Mouse (Mus musculus): ENCODE results near the gene Eps8l1. TPM values are rescaled to one million over a fixed set of nuclear protein-coding genes. Genes with fewer than 3 reads are reported as not detected.

The Eps8l1 gene
- total and polyA plus RNA-seq, 3 experiments, result 0.11 TPM; not detected in 2

- no peaks in the 10 kb centered on the region for H3K9me3 ChIP-seq (replicated peaks)
- H3K4me3 ChIP-seq (ENCODE audit: low read depth, low read length), result no peak overlapping the region
- peaks cover 27% of the 10 kb centered on the region for H3K4me1 ChIP-seq (ENCODE audit: insufficient read depth, low read depth, low read length)
- ATAC-seq (ENCODE audit: extremely low read depth, insufficient number of reproducible peaks, low FRiP score, poor library complexity, severe bottlenecking), result no peak
- peaks cover 12% of the 10 kb centered on the region for H3K36me3 ChIP-seq (replicated peaks)
- peaks cover 17% of the 10 kb centered on the region for H3K27me3 ChIP-seq (ENCODE audit: insufficient read depth, low read length)
- TF ChIP-seq POLR2AphosphoS5 (IDR thresholded peaks at IDR 0.05; ENCODE audit: insufficient replicate concordance, low read depth, low read length) (no peak), GATA2 (IDR thresholded peaks at IDR 0.05; ENCODE audit: borderline replicate concordance, low read depth, low read length) (no peak), GATA1 (IDR thresholded peaks at IDR 0.05; ENCODE audit: borderline replicate concordance, low read length) (no peak), CTCF (IDR thresholded peaks at IDR 0.05; ENCODE audit: low read depth, low read length) (no peak), TAL1 (conservative IDR thresholded peaks at IDR 0.05; ENCODE audit: low read depth, low read length) (no peak)
- DNase-seq (ENCODE audit: low spot score), result no peak
These were observed 12.0 kb upstream of the Eps8l1 start for GRCm38 (mm10) chr7:4448439-4448838.

GRCm38 (mm10) chr7:4449211-4449610 is 11.3 kb upstream of the Eps8l1 start:
- Histone ChIP-seq H3K27me3 (ENCODE audit: insufficient read depth, low read length) (peaks cover 22% of the 10 kb centered on the region), H3K36me3 (replicated peaks) (peaks cover 5% of the 10 kb centered on the region), H3K4me3 (ENCODE audit: low read depth, low read length) (no peak overlapping the region), H3K4me1 (ENCODE audit: insufficient read depth, low read depth, low read length) (peaks cover 21% of the 10 kb centered on the region), H3K9me3 (replicated peaks) (no peaks in the 10 kb centered on the region)
- ATAC-seq (ENCODE audit: extremely low read depth, insufficient number of reproducible peaks, low FRiP score, poor library complexity, severe bottlenecking), result no peak
- TF ChIP-seq GATA2 (IDR thresholded peaks at IDR 0.05; ENCODE audit: borderline replicate concordance, low read depth, low read length) (no peak), CTCF (IDR thresholded peaks at IDR 0.05; ENCODE audit: low read depth, low read length) (no peak), POLR2AphosphoS5 (IDR thresholded peaks at IDR 0.05; ENCODE audit: insufficient replicate concordance, low read depth, low read length) (no peak), TAL1 (conservative IDR thresholded peaks at IDR 0.05; ENCODE audit: low read depth, low read length) (no peak), GATA1 (IDR thresholded peaks at IDR 0.05; ENCODE audit: borderline replicate concordance, low read length) (no peak)
- no peak for DNase-seq (ENCODE audit: low spot score)

- Histone ChIP-seq H3K9me3 (replicated peaks) (no peaks in the 10 kb centered on the region), H3K36me3 (replicated peaks) (no peaks in the 10 kb centered on the region), H3K27me3 (ENCODE audit: insufficient read depth, low read length) (peaks cover 22% of the 10 kb centered on the region), H3K4me3 (ENCODE audit: low read depth, low read length) (no peak overlapping the region), H3K4me1 (ENCODE audit: insufficient read depth, low read depth, low read length) (peaks cover 8% of the 10 kb centered on the region)
- no peak for DNase-seq (ENCODE audit: low spot score)
- no peak for ATAC-seq (ENCODE audit: extremely low read depth, insufficient number of reproducible peaks, low FRiP score, poor library complexity, severe bottlenecking)
- TF ChIP-seq GATA2 (IDR thresholded peaks at IDR 0.05; ENCODE audit: borderline replicate concordance, low read depth, low read length) (no peak), GATA1 (IDR thresholded peaks at IDR 0.05; ENCODE audit: borderline replicate concordance, low read length) (no peak)
These were observed 7.8 kb upstream of the Eps8l1 start for GRCm38 (mm10) chr7:4452644-4453043.

GRCm38 (mm10) chr7:4464194-4464824 is 3.8 kb downstream of the Eps8l1 start:
- DNase-seq (ENCODE audit: low spot score), result no peak
- Histone ChIP-seq H3K4me3 (ENCODE audit: low read depth, low read length) (no peak overlapping the region), H3K36me3 (replicated peaks) (no peaks in the 10 kb centered on the region), H3K4me1 (ENCODE audit: insufficient read depth, low read depth, low read length) (peaks cover 5% of the 10 kb centered on the region), H3K27me3 (ENCODE audit: insufficient read depth, low read length) (peaks cover 21% of the 10 kb centered on the region), H3K9me3 (replicated peaks) (no peaks in the 10 kb centered on the region)
- no peak for TF ChIP-seq GATA2 (IDR thresholded peaks at IDR 0.05; ENCODE audit: borderline replicate concordance, low read depth, low read length)
- ATAC-seq (ENCODE audit: extremely low read depth, insufficient number of reproducible peaks, low FRiP score, poor library complexity, severe bottlenecking), result no peak

GRCm38 (mm10) chr7:4467801-4468200 is 7.3 kb downstream of the Eps8l1 start:
- Histone ChIP-seq H3K4me3 (ENCODE audit: low read depth, low read length) (no peak overlapping the region), H3K4me1 (ENCODE audit: insufficient read depth, low read depth, low read length) (peaks cover 5% of the 10 kb centered on the region), H3K27me3 (ENCODE audit: insufficient read depth, low read length) (peaks cover 31% of the 10 kb centered on the region), H3K36me3 (replicated peaks) (no peaks in the 10 kb centered on the region), H3K9me3 (replicated peaks) (no peaks in the 10 kb centered on the region)
- TF ChIP-seq GATA1 (IDR thresholded peaks at IDR 0.05; ENCODE audit: borderline replicate concordance, low read length), result no peak
- ATAC-seq (ENCODE audit: extremely low read depth, insufficient number of reproducible peaks, low FRiP score, poor library complexity, severe bottlenecking) (no peak), DNase-seq (ENCODE audit: low spot score) (no peak)

GRCm38 (mm10) chr7:4470275-4471178 is 10.1 kb downstream of the Eps8l1 start:
- DNase-seq (ENCODE audit: low spot score), result no peak
- H3K36me3 ChIP-seq (replicated peaks), result no peaks in the 10 kb centered on the region
- ATAC-seq (ENCODE audit: extremely low read depth, insufficient number of reproducible peaks, low FRiP score, poor library complexity, severe bottlenecking), result no peak
- H3K4me3 ChIP-seq (ENCODE audit: low read depth, low read length), result no peak overlapping the region
- H3K9me3 ChIP-seq (replicated peaks), result no peaks in the 10 kb centered on the region
- TF ChIP-seq GATA1 (IDR thresholded peaks at IDR 0.05; ENCODE audit: borderline replicate concordance, low read length) (no peak), TAL1 (conservative IDR thresholded peaks at IDR 0.05; ENCODE audit: low read depth, low read length) (no peak), CTCF (IDR thresholded peaks at IDR 0.05; ENCODE audit: low read depth, low read length) (no peak), GATA2 (IDR thresholded peaks at IDR 0.05; ENCODE audit: borderline replicate concordance, low read depth, low read length) (no peak)
- no peaks in the 10 kb centered on the region for H3K4me1 ChIP-seq (ENCODE audit: insufficient read depth, low read depth, low read length)
- H3K27me3 ChIP-seq (ENCODE audit: insufficient read depth, low read length), result peaks cover 24% of the 10 kb centered on the region
